Mouse (Mus musculus) intestine, embryonic 14.5 days (tissue): Measurements from ENCODE around the gene Zbp1. TPM values are rescaled to one million over a fixed set of nuclear protein-coding genes. Genes with fewer than 3 reads are reported as not detected.

Experiments
- ATAC-seq: fragments of 200-750 bp; cut with Nextera tagmentation; replicated peaks from 2 replicates; pipeline ENCODE4 v1.8.0; 2017; ENCODE audit warnings: low read depth, moderate number of reproducible peaks, moderate TSS enrichment, moderate library complexity; ENCODE audit not compliant: low FRiP score, low TSS enrichment
- DNase-seq: peaks from one replicate; pipeline ENCODE4 v3.0.0-alpha.2; 2018; ENCODE audit warnings: low spot score
- H3K27ac ChIP-seq: fragments of 300-500 bp; sonication (generic); 2 replicates; pipeline ENCODE4 v1.5.1; 2014; ENCODE audit warnings: low read depth, mild to moderate bottlenecking, control low read depth
- H3K27me3 ChIP-seq: fragments of 300-500 bp; sonication (generic); replicated peaks from 2 replicates; pipeline ENCODE4 v1.6.1; 2014; ENCODE audit warnings: low read length, control low read depth; ENCODE audit not compliant: control insufficient read depth, insufficient read depth
- H3K36me3 ChIP-seq: fragments of 300-500 bp; sonication (generic); 2 replicates; pipeline ENCODE4 v1.6.1; 2014; ENCODE audit warnings: low read length, control low read depth; ENCODE audit not compliant: control insufficient read depth, insufficient read depth
- H3K4me1 ChIP-seq: fragments of 300-500 bp; sonication (generic); replicated peaks from 2 replicates; pipeline ENCODE4 v1.6.1; 2014; ENCODE audit warnings: low read length, control low read depth, mixed read lengths; ENCODE audit not compliant: control insufficient read depth, insufficient read depth
- H3K4me2 ChIP-seq: fragments of 300-500 bp; sonication (generic); 2 replicates; pipeline ENCODE4 v1.6.1; 2014; ENCODE audit warnings: low read length
- H3K4me3 ChIP-seq: fragments of 300-500 bp; sonication (generic); 2 replicates; pipeline ENCODE4 v1.5.1; 2014; ENCODE audit warnings: low read depth, low read length, control low read depth, mixed read lengths
- H3K9ac ChIP-seq: fragments of 300-500 bp; sonication (generic); 2 replicates; pipeline ENCODE4 v1.6.1; 2014; ENCODE audit warnings: mild to moderate bottlenecking, low read length
- H3K9me3 ChIP-seq: fragments of 300-500 bp; sonication (generic); 2 replicates; pipeline ENCODE4 v1.6.1; 2016; ENCODE audit warnings: low read length, control low read depth; ENCODE audit not compliant: control insufficient read depth
- WGBS: fragments of 180-500 bp; shearing (Covaris S2); extraction: QIAGEN DNeasy Blood & Tissue Kit; methylation state at CpG from one replicate; pipeline ENCODE4 v1.1.7; 2014; 5-methylcytosine and 5-hydroxymethylcytosine counted together
- polyA plus RNA-seq: library from polyadenylated mRNA; unstranded; fragments of >200 nt; fragmentation: Nextera tagmentation; extraction: Ambion mirVana; gene quantifications from 2 replicates; pipeline ENCODE4 v1.2.1, GENCODE M21; 2014

The Zbp1 gene
- polyA plus RNA-seq, 1 experiment from 2014 or later: 0.65 TPM

- ATAC-seq: no peak
- Histone ChIP-seq H3K36me3 (no peaks in the 10 kb centered on the region), H3K4me2 (no peak overlapping the region), H3K9me3 (no peaks in the 10 kb centered on the region), H3K27ac (no peak overlapping the region), H3K9ac (no peak overlapping the region), H3K4me3 (no peak overlapping the region), H3K27me3 (no peaks in the 10 kb centered on the region), H3K4me1 (peaks cover 92% of the 10 kb centered on the region)
- WGBS: 78% methylated on average over 8 of the region's 8 CpGs
- no peak for DNase-seq
Measured at GRCm38 (mm10) chr2:173249965-173250364, 31.2 kb upstream of the Zbp1 start.

GRCm38 (mm10) chr2:173249386-173249785 lies 30.7 kb upstream of the Zbp1 start:
- no peak overlapping the region for H3K27ac ChIP-seq
- H3K27me3 ChIP-seq: no peaks in the 10 kb centered on the region
- DNase-seq (no peak), ATAC-seq (no peak)
- WGBS: 46% methylated on average over 3 of the region's 3 CpGs
- peaks cover 86% of the 10 kb centered on the region for H3K4me1 ChIP-seq
- no peaks in the 10 kb centered on the region for H3K36me3 ChIP-seq
- no peaks in the 10 kb centered on the region for H3K9me3 ChIP-seq
- H3K9ac ChIP-seq: no peak overlapping the region
- H3K4me3 ChIP-seq: no peak overlapping the region
- no peak overlapping the region for H3K4me2 ChIP-seq

DNA sequence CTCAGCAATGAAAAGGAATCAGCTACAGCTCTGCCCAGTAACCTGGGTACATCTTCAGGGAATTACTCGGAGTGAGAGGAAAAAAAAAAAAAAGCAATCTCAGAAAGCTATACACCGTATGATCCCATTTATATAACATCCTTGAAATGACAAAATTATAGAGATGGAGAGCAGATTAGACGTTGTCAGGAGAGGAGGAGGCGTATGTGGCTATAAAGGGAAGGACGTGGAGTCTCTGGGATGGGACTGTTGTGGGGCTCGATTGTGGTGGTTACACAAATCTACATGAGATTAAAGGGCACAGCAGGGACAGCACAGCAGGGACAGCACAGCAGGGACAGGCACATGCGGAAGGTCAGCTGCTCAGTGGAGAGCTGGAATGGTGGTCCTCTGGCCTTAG lies 30.1 kb upstream of the Zbp1 start:
- Histone ChIP-seq H3K36me3 (no peaks in the 10 kb centered on the region), H3K4me3 (no peak overlapping the region), H3K9me3 (no peaks in the 10 kb centered on the region), H3K4me2 (no peak overlapping the region), H3K9ac (no peak overlapping the region), H3K4me1 (peaks cover 83% of the 10 kb centered on the region), H3K27ac (no peak overlapping the region), H3K27me3 (no peaks in the 10 kb centered on the region)
- ATAC-seq (no peak), DNase-seq (no peak)
- WGBS: 76% methylated on average over 7 of the region's 7 CpGs

GRCm38 (mm10) chr2:173247911-173248310 lies 29.2 kb upstream of the Zbp1 start:
- H3K9ac ChIP-seq: no peak overlapping the region
- H3K9me3 ChIP-seq: no peaks in the 10 kb centered on the region
- no peaks in the 10 kb centered on the region for H3K27me3 ChIP-seq
- ATAC-seq (no peak), DNase-seq (no peak)
- no peak overlapping the region for H3K4me3 ChIP-seq
- no peaks in the 10 kb centered on the region for H3K36me3 ChIP-seq
- H3K4me1 ChIP-seq: peaks cover 82% of the 10 kb centered on the region
- WGBS: 21% methylated on average over 2 of the region's 2 CpGs
- no peak overlapping the region for H3K4me2 ChIP-seq
- H3K27ac ChIP-seq: peak overlapping the region; percentile 54

- H3K4me1 ChIP-seq: peaks cover 81% of the 10 kb centered on the region
- H3K9me3 ChIP-seq: no peaks in the 10 kb centered on the region
- H3K36me3 ChIP-seq: no peaks in the 10 kb centered on the region
- H3K27ac ChIP-seq: peak overlapping the region; percentile 16; the same call in 1 of the 2 replicates
- ATAC-seq: peak; percentile 18; the same call in 1 of the 2 replicates
- no peak overlapping the region for H3K4me3 ChIP-seq
- no peak overlapping the region for H3K9ac ChIP-seq
- DNase-seq: no peak
- 32% methylated on average over 2 of the region's 2 CpGs for WGBS
- H3K4me2 ChIP-seq: no peak overlapping the region
- H3K27me3 ChIP-seq: no peaks in the 10 kb centered on the region
Measured at GRCm38 (mm10) chr2:173247197-173247596, 28.5 kb upstream of the Zbp1 start.

DNA sequence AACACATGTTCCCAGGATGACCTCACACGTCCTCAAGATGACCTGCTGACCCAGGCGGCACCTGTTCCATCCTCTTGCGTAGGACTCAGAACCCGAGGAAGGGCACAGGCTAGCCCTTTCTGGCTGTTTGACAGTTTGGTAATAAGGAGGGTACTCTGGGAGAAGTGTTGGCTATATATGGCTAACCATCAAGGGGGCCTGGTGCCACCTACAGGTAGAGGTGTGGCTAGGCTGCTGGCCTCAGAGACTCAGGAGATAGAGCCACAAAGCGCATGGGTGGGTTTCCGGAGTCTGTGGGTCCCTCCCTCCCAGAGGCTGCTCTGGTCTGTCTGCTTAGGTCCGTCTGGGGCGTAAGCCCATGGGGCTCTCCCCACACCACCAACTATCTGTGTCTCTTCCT lies 28.0 kb upstream of the Zbp1 start:
- ATAC-seq: no peak; the same call in 1 of the 2 replicates
- DNase-seq: no peak
- 69% methylated on average over 8 of the region's 8 CpGs for WGBS
- Histone ChIP-seq H3K27me3 (no peaks in the 10 kb centered on the region), H3K4me2 (no peak overlapping the region), H3K4me3 (no peak overlapping the region), H3K4me1 (peaks cover 76% of the 10 kb centered on the region), H3K36me3 (no peaks in the 10 kb centered on the region), H3K9ac (no peak overlapping the region), H3K9me3 (no peaks in the 10 kb centered on the region), H3K27ac (no peak overlapping the region)

DNA sequence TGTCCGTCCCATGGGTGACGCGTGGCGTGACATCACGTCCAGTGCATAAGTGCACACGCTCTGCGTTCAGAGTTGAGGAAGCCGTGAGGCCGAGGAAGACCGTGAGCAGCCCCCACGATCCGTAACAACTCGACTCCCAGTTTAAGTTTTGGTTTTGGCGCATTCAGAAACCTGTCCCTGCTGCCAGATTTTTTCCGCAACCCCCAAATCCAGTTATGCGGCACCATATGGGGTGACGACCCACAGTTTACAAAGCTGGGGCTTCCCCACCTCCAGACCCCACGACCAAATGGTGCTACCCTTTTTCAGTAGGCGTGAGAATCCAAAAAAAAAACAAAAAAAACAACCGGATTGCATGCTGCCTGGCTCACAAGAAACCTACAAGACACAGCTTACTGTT lies 26.5 kb upstream of the Zbp1 start:
- 89% methylated on average over 20 of the region's 20 CpGs for WGBS
- Histone ChIP-seq H3K4me1 (peaks cover 61% of the 10 kb centered on the region), H3K9me3 (no peaks in the 10 kb centered on the region)

DNA sequence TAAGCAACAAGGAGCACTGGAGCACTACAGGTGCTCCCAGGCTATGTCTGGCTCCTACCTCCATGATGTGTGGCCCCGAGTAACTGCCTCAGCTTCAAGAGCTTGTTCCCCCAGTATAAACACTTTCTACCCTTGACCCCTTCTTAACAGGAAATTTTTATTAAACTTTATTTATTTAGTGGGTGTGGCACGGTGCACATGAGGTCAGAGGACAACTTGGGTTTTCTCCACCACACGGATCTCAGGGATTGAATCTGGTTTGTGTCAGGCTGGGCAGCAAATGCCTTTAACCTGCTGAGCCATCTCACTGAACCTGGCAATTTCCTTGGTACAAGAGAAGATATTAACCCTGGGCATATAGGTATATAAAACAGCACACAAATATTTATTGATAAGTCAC lies 25.4 kb upstream of the Zbp1 start:
- Histone ChIP-seq H3K27ac (no peak overlapping the region), H3K4me3 (no peak overlapping the region), H3K9ac (no peak overlapping the region), H3K9me3 (no peaks in the 10 kb centered on the region), H3K4me2 (no peak overlapping the region), H3K36me3 (no peaks in the 10 kb centered on the region), H3K4me1 (peaks cover 54% of the 10 kb centered on the region), H3K27me3 (no peaks in the 10 kb centered on the region)
- no peak for ATAC-seq
- 25% methylated on average over 3 of the region's 3 CpGs for WGBS
- no peak for DNase-seq

More for the DNA sequence above, 26.5 kb upstream of the Zbp1 start:
- Histone ChIP-seq H3K9ac (no peak overlapping the region), H3K36me3 (no peaks in the 10 kb centered on the region), H3K27ac (no peak overlapping the region), H3K4me2 (no peak overlapping the region), H3K4me3 (no peak overlapping the region), H3K27me3 (no peaks in the 10 kb centered on the region)
- DNase-seq: no peak
- ATAC-seq: no peak

GRCm38 (mm10) chr2:173243616-173244015 lies 24.9 kb upstream of the Zbp1 start:
- no peak overlapping the region for H3K27ac ChIP-seq
- H3K9ac ChIP-seq: no peak overlapping the region
- H3K4me1 ChIP-seq: peaks cover 57% of the 10 kb centered on the region
- no peak overlapping the region for H3K4me3 ChIP-seq
- WGBS: 69% methylated on average over 9 of the region's 9 CpGs
- ATAC-seq (no peak), DNase-seq (no peak)
- H3K27me3 ChIP-seq: no peaks in the 10 kb centered on the region
- no peaks in the 10 kb centered on the region for H3K9me3 ChIP-seq
- H3K4me2 ChIP-seq: no peak overlapping the region
- H3K36me3 ChIP-seq: no peaks in the 10 kb centered on the region
